8 mouse cellular contexts compared by ENCODE assay signal in the genomic region with DNA sequence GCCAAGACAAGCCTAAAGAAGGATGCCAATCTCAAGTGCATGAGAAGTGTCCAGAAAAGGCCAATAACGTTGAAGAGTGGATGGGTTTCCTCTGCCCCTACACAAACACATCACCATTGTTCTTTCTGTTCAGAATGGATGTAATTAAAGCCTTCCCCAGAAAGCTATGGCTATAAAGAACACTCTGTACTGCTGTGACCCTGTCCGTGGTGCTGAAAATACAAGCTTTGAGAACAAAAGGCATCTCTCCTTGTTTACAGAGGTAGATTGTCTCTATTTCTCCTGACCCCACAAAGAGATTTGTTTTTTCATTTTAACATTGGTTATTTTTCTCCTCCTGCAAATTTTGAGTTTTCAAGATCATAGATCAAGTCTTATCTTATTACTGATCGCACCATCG.
DNase-seq lines count a peak whose midpoint lies in the region; ATAC-seq and TF ChIP-seq lines count a peak whose summit lies in the region.

No protein-coding gene starts in this region.

- no peaks in the 10 kb centered on the region for H3K4me1 ChIP-seq in forebrain, embryonic 10.5 days
- H3K4me1 ChIP-seq in forebrain, embryonic 15.5 days = no peaks in the 10 kb centered on the region
- no peaks in the 10 kb centered on the region for H3K4me1 ChIP-seq in lung, postnatal 0 days (ENCODE audit: insufficient read depth, low read depth, low read length)

- no peak overlapping the region for H3K27ac ChIP-seq in forebrain, embryonic 10.5 days
- H3K27ac ChIP-seq in forebrain, embryonic 15.5 days (replicated peaks) = no peak overlapping the region
- no peak overlapping the region for H3K27ac ChIP-seq in lung, postnatal 0 days (ENCODE audit: low read length)

- no peaks in the 10 kb centered on the region for H3K36me3 ChIP-seq in forebrain, embryonic 10.5 days (replicated peaks)
- H3K36me3 ChIP-seq in forebrain, embryonic 15.5 days = no peaks in the 10 kb centered on the region
- no peaks in the 10 kb centered on the region for H3K36me3 ChIP-seq in lung, postnatal 0 days (ENCODE audit: insufficient read depth, low read length)

- no peak overlapping the region for H3K4me2 ChIP-seq in forebrain, embryonic 15.5 days (replicated peaks)
- H3K4me2 ChIP-seq in lung, postnatal 0 days (replicated peaks; ENCODE audit: low read depth, low read length) = no peak overlapping the region

- no peak for TF ChIP-seq EP300 in lung, postnatal 0 days (IDR thresholded peaks at IDR 0.05)

- no peaks in the 10 kb centered on the region for H3K9me3 ChIP-seq in forebrain, embryonic 10.5 days
- no peaks in the 10 kb centered on the region for H3K9me3 ChIP-seq in forebrain, embryonic 15.5 days
- no peaks in the 10 kb centered on the region for H3K9me3 ChIP-seq in lung, postnatal 0 days (ENCODE audit: low read length)

- H3K27me3 ChIP-seq in forebrain, embryonic 10.5 days (ENCODE audit: poor library complexity, severe bottlenecking) = no peaks in the 10 kb centered on the region
- no peaks in the 10 kb centered on the region for H3K27me3 ChIP-seq in forebrain, embryonic 15.5 days
- no peaks in the 10 kb centered on the region for H3K27me3 ChIP-seq in lung, postnatal 0 days (replicated peaks; ENCODE audit: insufficient read depth, low read length)

- peak; percentile 31 for DNase-seq in forebrain, embryonic 10.5 days (ENCODE audit: extremely low spot score, low spot score)
- peak; percentile 53 for DNase-seq in lung, postnatal 0 days (ENCODE audit: low spot score)
- DNase-seq in lung, adult 18-20 months = no peak
- peak; percentile 84 for DNase-seq in embryo, embryonic 10.5 days (ENCODE audit: low spot score)
- peak; percentile 1 for DNase-seq in retina, postnatal 7 days (ENCODE audit: low read depth, low spot score)
- DNase-seq in frontal cortex, postnatal 14 days (ENCODE audit: low spot score in 2 of 2) = no peak

- TF ChIP-seq CTCF in lung, postnatal 0 days (IDR thresholded peaks at IDR 0.05) = no peak

- no peak for ATAC-seq in forebrain, embryonic 15.5 days (replicated peaks)
- no peak for ATAC-seq in lung, postnatal 0 days
- no peak for ATAC-seq in monocyte, adult 5-6 weeks (replicated peaks; ENCODE audit: insufficient number of reproducible peaks, low FRiP score, low TSS enrichment, poor library complexity, severe bottlenecking)

- no peak overlapping the region for H3K4me3 ChIP-seq in forebrain, embryonic 10.5 days
- no peak overlapping the region for H3K4me3 ChIP-seq in forebrain, embryonic 15.5 days
- no peak overlapping the region for H3K4me3 ChIP-seq in lung, postnatal 0 days (ENCODE audit: low read depth, low read length)

- no peak overlapping the region for H3K9ac ChIP-seq in forebrain, embryonic 15.5 days (replicated peaks)
- no peak overlapping the region for H3K9ac ChIP-seq in lung, postnatal 0 days (replicated peaks; ENCODE audit: low read depth)

- 45% methylated on average over 4 of the region's 4 CpGs for WGBS in forebrain, embryonic 10.5 days
- 45% methylated on average over 4 of the region's 4 CpGs for WGBS in forebrain, embryonic 15.5 days
- 48% methylated on average over 4 of the region's 4 CpGs for WGBS in lung, postnatal 0 days

Comparison
In these comparisons a context has a peak if more than half of its experiments do, and no peak if none do; other contexts are left out.
1. DNase-seq: peak in forebrain, embryonic 10.5 days (single experiment), lung, postnatal 0 days (single experiment), embryo, embryonic 10.5 days (single experiment) and retina, postnatal 7 days (single experiment); none in lung, adult 18-20 months (0 of 2) and frontal cortex, postnatal 14 days (0 of 2).